Mouse (Mus musculus) midbrain, embryonic 11.5 days (tissue): Measurements from ENCODE around the gene Naa38. TPM values are rescaled to one million over a fixed set of nuclear protein-coding genes. Genes with fewer than 3 reads are reported as not detected.

ENCODE experiments used
- ATAC-seq: fragments of 200-750 bp; cut with Nextera tagmentation; 2 replicates; pipeline ENCODE4 v1.8.0; 2017; ENCODE audit warnings: moderate TSS enrichment, moderate library complexity; ENCODE audit not compliant: low FRiP score
- DNase-seq: peaks from one replicate; pipeline ENCODE4 v3.0.0; 2015; ENCODE audit warnings: low spot score; ENCODE audit errors: missing footprints
- H3K27ac ChIP-seq: fragments of 300-500 bp; sonication (generic); 2 replicates; pipeline ENCODE4 v1.5.1; 2014; ENCODE audit warnings: low read depth, low read length
- H3K27me3 ChIP-seq: fragments of 300-500 bp; sonication (generic); 2 replicates; pipeline ENCODE4 v1.6.1; 2014; ENCODE audit warnings: mild to moderate bottlenecking, low read length, moderate library complexity, mixed read lengths; ENCODE audit not compliant: control insufficient read depth, insufficient read depth
- H3K36me3 ChIP-seq: fragments of 300-500 bp; sonication (generic); 2 replicates; pipeline ENCODE4 v1.6.1; 2014; ENCODE audit warnings: mild to moderate bottlenecking, low read length, moderate library complexity, mixed read lengths; ENCODE audit not compliant: control insufficient read depth, insufficient read depth
- H3K4me1 ChIP-seq: fragments of 300-500 bp; sonication (generic); 2 replicates; pipeline ENCODE4 v1.6.1; 2014; ENCODE audit warnings: low read length; ENCODE audit not compliant: control insufficient read depth, insufficient read depth
- H3K4me2 ChIP-seq: fragments of 300-500 bp; sonication (generic); 2 replicates; pipeline ENCODE4 v1.6.1; 2014; ENCODE audit warnings: mild to moderate bottlenecking, moderate library complexity
- H3K4me3 ChIP-seq: fragments of 300-500 bp; sonication (generic); 2 replicates; pipeline ENCODE4 v1.5.1; 2014; ENCODE audit warnings: low read depth, low read length
- H3K9ac ChIP-seq: fragments of 300-500 bp; sonication (generic); 2 replicates; pipeline ENCODE4 v1.6.1; 2014; ENCODE audit warnings: low read length
- H3K9me3 ChIP-seq: fragments of 300-500 bp; sonication (generic); 2 replicates; pipeline ENCODE4 v1.6.1; 2016; ENCODE audit warnings: low read length; ENCODE audit not compliant: control insufficient read depth
- WGBS: fragments of 180-500 bp; shearing (Covaris S2); extraction: QIAGEN DNeasy Blood & Tissue Kit; methylation state at CpG from one replicate; pipeline ENCODE4 v1.1.7; 2014; 5-methylcytosine and 5-hydroxymethylcytosine counted together
- polyA plus RNA-seq: library from polyadenylated mRNA; unstranded; fragments of >200 nt; fragmentation: Nextera tagmentation; extraction: Ambion mirVana; gene quantifications from 2 replicates; pipeline ENCODE4 v1.2.1, GENCODE M21; 2014

Gene Naa38
- polyA plus RNA-seq, 1 experiment from 2014 or later, result 130 TPM

DNA sequence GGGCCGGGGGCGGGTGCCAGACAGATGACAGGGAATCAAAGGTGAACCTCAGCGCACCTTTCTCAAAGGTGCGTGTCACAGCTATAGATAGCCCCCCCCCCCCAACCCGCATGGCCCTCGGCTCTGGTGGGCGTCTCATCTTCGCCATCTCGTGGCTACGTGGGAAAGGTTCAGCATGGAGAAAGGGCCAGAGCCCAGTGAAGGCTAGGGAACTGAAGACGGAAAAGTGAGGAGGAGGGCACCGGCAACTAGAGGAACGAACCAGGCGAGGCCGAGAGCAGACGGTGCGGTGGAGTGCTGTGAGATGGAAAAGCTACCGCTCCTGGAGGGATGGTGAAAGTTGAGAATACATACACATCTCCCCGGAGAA, 24.1 kb downstream of the Naa38 start:
- DNase-seq, result no peak
- no peaks in the 10 kb centered on the region for H3K36me3 ChIP-seq

DNA sequence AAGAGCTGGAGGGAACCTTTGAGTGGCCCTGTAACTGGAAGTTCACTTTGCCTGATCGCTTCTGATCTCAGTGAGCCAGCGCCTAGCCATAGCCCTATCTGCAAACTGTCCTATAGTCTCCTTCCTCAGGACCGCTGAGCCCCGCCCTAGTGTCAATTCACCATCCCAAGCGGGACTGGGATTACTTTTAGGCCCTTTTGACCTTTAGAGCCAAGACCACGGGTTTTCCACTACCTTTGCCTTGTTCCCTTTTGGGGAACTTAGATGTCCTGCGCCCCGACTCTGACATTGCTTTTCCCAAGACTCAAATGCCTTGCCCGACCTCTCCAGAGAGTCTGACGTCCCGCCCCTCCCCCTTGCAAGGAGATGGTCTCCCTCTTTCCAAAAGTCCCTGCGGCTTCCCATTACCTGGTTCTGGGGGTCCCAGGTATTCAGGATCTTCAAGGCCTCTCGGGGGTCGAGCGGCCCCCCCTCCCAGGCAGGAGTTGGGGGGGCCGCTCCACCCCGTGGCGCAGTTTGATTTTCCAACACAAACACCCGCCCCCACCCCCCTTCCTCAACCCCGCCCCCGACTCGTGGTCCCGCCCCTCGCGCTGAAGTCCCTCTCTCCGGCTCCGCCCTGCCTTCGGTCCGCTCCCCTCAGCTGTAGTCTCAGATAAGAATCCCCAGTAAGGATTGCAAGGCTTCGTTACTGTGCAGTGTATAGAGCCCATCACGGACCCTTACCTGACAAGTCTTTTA, 24.7 kb downstream of the Naa38 start:
- peak overlapping the region; percentile 28 for H3K4me3 ChIP-seq
- ATAC-seq (no peak), DNase-seq (peak; percentile 97)
- no peaks in the 10 kb centered on the region for H3K36me3 ChIP-seq
- H3K27ac ChIP-seq, result no peak overlapping the region
- H3K9me3 ChIP-seq, result no peaks in the 10 kb centered on the region
- peaks cover 22% of the 10 kb centered on the region for H3K27me3 ChIP-seq
- H3K9ac ChIP-seq, result peak overlapping the region; percentile 42; the same call in 1 of the 2 replicates
- H3K4me2 ChIP-seq, result peak overlapping the region; percentile 69
- WGBS, result under 1% methylated on average over 28 of the region's 31 CpGs
- H3K4me1 ChIP-seq, result peaks cover 32% of the 10 kb centered on the region

More for the DNA sequence above, 24.1 kb downstream of the Naa38 start:
- Histone ChIP-seq H3K4me2 (peak overlapping the region; percentile 69), H3K4me1 (peaks cover 37% of the 10 kb centered on the region), H3K9me3 (no peaks in the 10 kb centered on the region), H3K27ac (peak overlapping the region; percentile 62), H3K27me3 (peaks cover 22% of the 10 kb centered on the region), H3K4me3 (peak overlapping the region; percentile 28), H3K9ac (peak overlapping the region; percentile 42; the same call in 1 of the 2 replicates)
- 1% methylated on average over 19 of the region's 19 CpGs for WGBS
- no peak for ATAC-seq

DNA sequence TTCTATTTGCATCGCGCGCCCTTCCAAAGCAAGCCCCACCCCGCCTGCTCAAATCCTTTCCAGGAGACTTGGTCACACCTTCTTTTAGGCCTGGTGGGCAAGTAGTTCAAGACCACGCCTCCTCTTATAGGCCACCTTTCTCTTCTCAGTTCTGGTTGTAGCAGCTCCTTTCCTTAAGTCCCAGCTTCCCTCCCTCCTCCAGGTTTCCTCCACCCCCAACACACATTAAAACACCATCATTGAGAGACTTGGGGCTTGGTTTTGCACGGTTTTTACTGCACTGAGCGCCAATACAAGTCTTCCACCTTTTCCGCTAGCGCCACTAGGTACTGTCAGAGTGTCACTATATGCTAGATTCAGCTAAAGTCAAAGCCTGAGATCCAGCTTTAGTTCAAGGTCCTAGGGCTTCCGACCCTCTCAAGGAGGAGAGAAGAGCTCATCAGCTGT, 25.3 kb downstream of the Naa38 start:
- DNase-seq (peak; percentile 92), ATAC-seq (no peak)
- no peaks in the 10 kb centered on the region for H3K9me3 ChIP-seq
- H3K4me3 ChIP-seq, result peak overlapping the region; percentile 28
- peaks cover 29% of the 10 kb centered on the region for H3K4me1 ChIP-seq
- H3K27ac ChIP-seq, result no peak overlapping the region
- WGBS, result 6% methylated on average over 10 of the region's 10 CpGs
- H3K4me2 ChIP-seq, result peak overlapping the region; percentile 69
- no peaks in the 10 kb centered on the region for H3K36me3 ChIP-seq
- H3K9ac ChIP-seq, result no peak overlapping the region; the same call in 1 of the 2 replicates
- peaks cover 22% of the 10 kb centered on the region for H3K27me3 ChIP-seq

DNA sequence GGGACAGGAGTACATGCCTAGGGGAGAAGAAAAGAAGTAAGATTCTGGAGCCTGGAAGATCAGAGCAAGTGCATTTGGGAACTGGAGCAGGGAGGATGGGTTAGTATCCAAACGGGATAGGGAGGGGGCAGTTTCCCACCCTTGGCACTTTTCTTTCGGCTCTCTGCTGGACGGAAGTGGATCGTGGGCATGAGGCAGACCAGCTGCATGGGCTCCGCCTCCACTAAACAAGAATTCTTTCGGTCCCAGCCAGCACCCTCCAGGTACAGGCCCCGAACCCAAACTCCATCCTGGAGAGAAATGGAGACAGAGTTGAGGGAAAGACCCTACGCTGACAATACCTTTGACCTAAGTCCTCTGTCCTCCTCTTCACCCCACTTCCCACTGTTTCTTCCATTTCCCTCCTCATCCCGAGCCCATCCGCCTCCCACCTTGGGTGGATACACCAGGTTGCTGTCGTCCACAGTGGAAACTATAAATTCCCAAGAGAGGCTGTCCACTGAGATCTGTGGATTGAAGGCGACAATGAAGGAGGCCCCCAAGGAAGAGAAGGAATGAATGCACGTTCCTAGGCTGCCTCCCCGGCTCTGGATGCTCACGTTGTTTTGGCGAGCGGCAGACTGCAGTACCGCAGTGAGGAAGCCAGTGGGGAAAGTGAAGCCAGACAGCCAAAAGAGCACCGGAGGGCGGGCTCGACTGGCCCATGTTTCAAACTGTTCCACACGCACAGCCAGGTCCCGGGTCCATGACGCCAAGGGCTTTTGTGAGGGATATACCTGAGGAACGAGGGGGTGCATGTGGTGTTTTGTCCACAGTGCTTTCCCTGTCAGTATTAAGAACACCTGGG, 26.1 kb downstream of the Naa38 start:
- Histone ChIP-seq H3K27ac (no peak overlapping the region), H3K9me3 (no peaks in the 10 kb centered on the region), H3K4me3 (no peak overlapping the region), H3K4me2 (peak overlapping the region; percentile 7), H3K27me3 (peaks cover 22% of the 10 kb centered on the region), H3K36me3 (no peaks in the 10 kb centered on the region), H3K4me1 (peaks cover 29% of the 10 kb centered on the region), H3K9ac (0 out of 2 replicates have a peak overlapping the region, but pooled peaks have one; percentile 20)
- 12% methylated on average over 25 of the region's 25 CpGs for WGBS
- DNase-seq (peak; percentile 88), ATAC-seq (no peak)

DNA sequence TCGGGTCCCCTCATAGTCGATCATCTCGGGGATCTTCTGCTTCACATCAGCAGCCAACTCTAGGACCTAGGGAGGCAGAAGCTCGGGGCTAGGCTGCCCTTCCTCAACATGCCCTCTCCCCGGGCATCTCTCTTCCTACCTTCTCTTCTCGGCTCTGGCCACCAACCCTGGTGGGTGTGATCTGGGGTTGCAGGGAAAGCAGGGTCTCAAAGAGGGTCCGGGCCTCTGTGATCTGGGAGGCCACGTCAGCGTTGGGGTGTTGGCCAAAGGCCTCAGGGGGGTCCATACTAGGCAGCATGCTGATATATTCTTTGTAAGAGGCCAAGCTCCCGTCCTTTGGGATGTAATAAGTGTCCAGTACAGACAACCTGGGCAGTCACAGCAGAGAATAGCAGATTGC, 27.6 kb downstream of the Naa38 start:
- Histone ChIP-seq H3K4me2 (no peak overlapping the region), H3K36me3 (no peaks in the 10 kb centered on the region), H3K9me3 (no peaks in the 10 kb centered on the region), H3K4me1 (peaks cover 20% of the 10 kb centered on the region), H3K27ac (no peak overlapping the region), H3K4me3 (no peak overlapping the region), H3K9ac (no peak overlapping the region), H3K27me3 (peaks cover 22% of the 10 kb centered on the region)
- ATAC-seq, result no peak
- WGBS, result 87% methylated on average over 10 of the region's 10 CpGs
- DNase-seq, result no peak

DNA sequence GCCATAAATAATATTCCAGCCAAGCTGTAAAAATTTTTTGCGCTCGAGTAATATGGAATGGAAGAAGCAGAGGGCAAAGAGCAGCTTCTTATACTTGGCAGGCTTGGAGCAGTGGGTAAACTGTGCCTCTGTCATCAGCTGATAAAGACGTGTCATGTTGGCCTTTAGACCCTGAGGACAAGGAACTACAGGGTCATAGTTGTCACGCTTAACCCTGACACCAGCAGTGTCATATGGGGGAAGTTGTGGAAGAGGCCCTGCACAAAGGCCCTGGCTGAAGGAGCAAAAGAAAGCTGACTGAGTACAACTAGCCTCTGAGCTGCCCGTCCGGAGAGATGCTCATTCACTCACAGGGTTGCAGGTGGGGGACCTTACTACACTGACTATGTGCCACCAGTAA, 28.6 kb downstream of the Naa38 start:
- Histone ChIP-seq H3K9me3 (no peaks in the 10 kb centered on the region), H3K27me3 (peaks cover 22% of the 10 kb centered on the region), H3K4me1 (peaks cover 20% of the 10 kb centered on the region), H3K9ac (no peak overlapping the region), H3K4me2 (no peak overlapping the region), H3K36me3 (no peaks in the 10 kb centered on the region), H3K27ac (no peak overlapping the region), H3K4me3 (no peak overlapping the region)
- DNase-seq, result no peak
- ATAC-seq, result no peak
- WGBS, result 73% methylated on average over 6 of the region's 6 CpGs

DNA sequence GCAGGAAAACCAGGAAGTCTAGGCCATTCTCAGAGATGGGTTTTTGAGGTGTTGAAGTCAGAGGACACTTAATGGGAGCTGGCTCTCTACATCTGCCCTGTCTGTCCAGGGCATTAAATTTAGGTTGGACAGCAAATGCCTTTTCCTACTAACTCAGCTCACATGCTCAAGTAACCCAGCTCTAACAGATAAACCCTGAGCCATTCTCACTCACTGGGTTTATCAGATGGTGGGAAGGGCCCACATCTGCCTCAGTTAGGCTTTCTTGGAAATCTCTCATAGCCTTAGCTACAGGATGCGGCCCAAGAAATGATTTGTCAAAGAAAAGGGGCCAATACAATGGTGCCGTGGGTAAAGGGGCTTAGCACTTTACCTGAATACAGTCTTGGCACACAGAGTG, 31.0 kb downstream of the Naa38 start:
- no peak for ATAC-seq
- WGBS, result 86% methylated on average over 2 of the region's 2 CpGs
- peaks cover 17% of the 10 kb centered on the region for H3K27me3 ChIP-seq

DNA sequence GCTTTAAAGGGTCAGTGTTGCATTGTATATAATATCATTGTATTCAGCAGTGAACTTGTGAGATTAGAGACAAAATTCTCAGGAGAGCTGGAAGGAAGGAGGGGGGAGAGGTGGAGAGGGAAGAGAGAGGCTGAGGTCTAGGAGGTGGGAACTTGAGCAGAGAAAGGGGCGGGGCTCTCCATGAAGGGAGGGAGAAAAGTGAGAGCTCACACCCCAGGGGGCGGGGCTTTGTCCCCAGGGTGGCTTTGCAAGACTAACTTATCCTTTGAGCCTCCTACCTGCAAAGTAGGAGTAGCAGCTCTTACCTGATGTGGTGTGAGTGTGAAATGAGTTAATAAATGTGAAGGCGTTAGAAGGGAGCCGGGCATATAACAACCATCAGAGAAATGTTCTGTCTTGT, 33.5 kb downstream of the Naa38 start:
- H3K4me3 ChIP-seq, result no peak overlapping the region
- no peaks in the 10 kb centered on the region for H3K9me3 ChIP-seq
- H3K36me3 ChIP-seq, result no peaks in the 10 kb centered on the region
- no peaks in the 10 kb centered on the region for H3K4me1 ChIP-seq
- H3K27ac ChIP-seq, result no peak overlapping the region
- H3K4me2 ChIP-seq, result no peak overlapping the region
- H3K27me3 ChIP-seq, result no peaks in the 10 kb centered on the region
- WGBS, result 29% methylated on average over 4 of the region's 4 CpGs
- DNase-seq (no peak), ATAC-seq (no peak)
- H3K9ac ChIP-seq, result no peak overlapping the region

More for the DNA sequence above, 31.0 kb downstream of the Naa38 start:
- 0 out of 2 replicates have a peak, but pooled peaks cover under 1% of the 10 kb centered on the region for H3K4me1 ChIP-seq
- no peaks in the 10 kb centered on the region for H3K36me3 ChIP-seq
- no peaks in the 10 kb centered on the region for H3K9me3 ChIP-seq
- no peak overlapping the region for H3K4me3 ChIP-seq
- H3K27ac ChIP-seq, result no peak overlapping the region
- no peak overlapping the region for H3K9ac ChIP-seq
- no peak for DNase-seq
- H3K4me2 ChIP-seq, result no peak overlapping the region

DNA sequence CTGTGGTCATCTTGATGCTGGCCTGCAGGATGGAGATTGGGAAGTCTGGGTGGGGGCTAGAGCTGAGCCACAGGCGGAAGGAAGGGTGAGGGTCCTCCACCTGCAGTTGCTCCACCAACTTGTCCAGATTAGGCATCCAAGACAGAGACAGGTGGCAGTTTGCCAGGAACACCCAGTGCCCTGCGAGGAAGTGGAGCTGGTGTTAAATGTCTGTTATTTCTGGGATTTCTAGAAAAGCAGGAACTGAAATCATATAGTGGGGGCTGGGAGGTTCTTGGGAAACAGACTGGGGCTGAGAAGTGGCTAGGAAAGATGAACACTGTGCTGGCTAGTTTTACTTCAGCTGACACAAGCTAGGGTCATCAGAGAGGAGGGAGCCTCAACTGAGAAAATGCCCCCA, 34.0 kb downstream of the Naa38 start:
- DNase-seq (no peak), ATAC-seq (no peak)
- Histone ChIP-seq H3K4me1 (no peaks in the 10 kb centered on the region), H3K4me3 (no peak overlapping the region), H3K27ac (no peak overlapping the region), H3K9me3 (no peaks in the 10 kb centered on the region), H3K27me3 (no peaks in the 10 kb centered on the region), H3K36me3 (no peaks in the 10 kb centered on the region), H3K4me2 (no peak overlapping the region), H3K9ac (no peak overlapping the region)
- 75% methylated on average over 2 of the region's 2 CpGs for WGBS
